Comparison of ENCODE assay signal across 9 mouse cellular contexts in the genomic region with DNA sequence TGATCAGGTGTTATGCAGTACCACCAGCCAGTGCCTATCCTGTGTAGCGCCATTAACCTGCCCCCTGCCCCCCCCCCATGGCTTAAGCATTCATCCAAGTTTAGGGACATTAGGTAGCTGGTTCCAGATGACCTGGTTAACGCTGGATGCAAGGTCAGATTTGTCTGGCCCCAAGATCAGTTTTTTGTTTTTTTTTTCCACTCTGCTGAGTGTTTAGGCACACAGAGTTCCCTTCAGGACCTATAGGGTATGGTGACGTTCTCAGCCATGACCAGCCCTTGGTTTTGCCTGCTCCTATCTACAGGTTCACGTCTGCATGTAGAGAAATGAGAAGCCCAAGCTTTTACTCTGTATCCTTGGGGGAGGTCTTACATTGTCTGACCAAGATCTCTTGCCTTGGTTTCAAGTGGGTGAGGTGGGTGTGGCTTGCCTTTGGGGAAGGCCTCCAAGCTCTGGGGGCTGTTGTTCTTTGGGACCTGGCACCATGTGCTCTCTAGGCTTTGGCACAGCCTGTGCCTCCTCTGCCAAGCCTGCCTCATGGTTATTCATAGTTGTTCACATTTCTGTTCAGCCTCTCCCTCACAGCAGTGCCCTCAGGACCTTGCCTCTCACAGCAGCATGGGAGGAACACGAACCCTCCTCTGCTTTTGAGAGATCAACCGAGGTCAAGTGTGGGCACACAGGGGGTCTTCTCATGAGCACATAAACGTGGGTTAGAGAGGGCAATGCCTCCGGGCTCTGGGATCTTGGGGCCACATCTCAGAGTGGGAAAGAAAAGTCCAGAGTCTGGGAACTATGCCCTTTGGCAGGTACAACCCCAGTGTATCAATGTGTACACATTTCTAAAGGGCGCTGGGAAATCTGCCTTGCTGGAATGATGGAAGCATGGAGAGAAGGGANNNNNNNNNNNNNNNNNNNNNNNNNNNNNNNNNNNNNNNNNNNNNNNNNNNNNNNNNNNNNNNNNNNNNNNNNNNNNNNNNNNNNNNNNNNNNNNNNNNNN.
DNase-seq lines count a peak whose midpoint lies in the region; ATAC-seq and TF ChIP-seq lines count a peak whose summit lies in the region.
"Had no signal": no experiment of that assay in that cellular context is flagged by ENCODE, and none has a peak within 500 bp of the region (broad histone marks: within the 10 kb centered on the region; RNA-seq: fewer than 3 reads in every experiment).

No protein-coding gene starts in this region.

- no peak for ATAC-seq in heart, embryonic 12.5 days (ENCODE audit: insufficient number of reproducible peaks, low FRiP score)
- peak; percentile 97 for ATAC-seq in forebrain, embryonic 16.5 days
- ATAC-seq in midbrain, postnatal 0 days (ENCODE audit: low FRiP score): peak; percentile 84
- ATAC-seq in intestine, postnatal 0 days: no peak

- H3K4me3 ChIP-seq in heart, embryonic 12.5 days: no peak overlapping the region
- no peak overlapping the region for H3K4me3 ChIP-seq in forebrain, embryonic 16.5 days (replicated peaks; ENCODE audit: low read length)
- no peak overlapping the region for H3K4me3 ChIP-seq in midbrain, postnatal 0 days (ENCODE audit: low read depth, low read length)
- no peak overlapping the region for H3K4me3 ChIP-seq in intestine, postnatal 0 days (ENCODE audit: low read depth, low read length)
- H3K4me3 ChIP-seq: embryonic facial prominence, embryonic 13.5 days had no signal

- TF ChIP-seq CTCF in midbrain, postnatal 0 days (IDR thresholded peaks at IDR 0.05): no peak
- no peak for TF ChIP-seq CTCF in intestine, postnatal 0 days (IDR thresholded peaks at IDR 0.05; ENCODE audit: low read depth)

- H3K9ac ChIP-seq in heart, embryonic 12.5 days: no peak overlapping the region
- H3K9ac ChIP-seq in forebrain, embryonic 16.5 days (replicated peaks; ENCODE audit: low read depth, low read length): no peak overlapping the region
- no peak overlapping the region for H3K9ac ChIP-seq in midbrain, postnatal 0 days (replicated peaks; ENCODE audit: low read length, poor library complexity, severe bottlenecking)
- H3K9ac ChIP-seq in intestine, postnatal 0 days (ENCODE audit: low read depth, low read length): no peak overlapping the region
- H3K9ac ChIP-seq: embryonic facial prominence, embryonic 13.5 days had no signal

- 70% methylated on average over 9 of the region's 9 CpGs for WGBS in heart, embryonic 12.5 days
- 52% methylated on average over 9 of the region's 9 CpGs for WGBS in forebrain, embryonic 16.5 days
- WGBS in midbrain, postnatal 0 days: 67% methylated on average over 9 of the region's 9 CpGs
- 80% methylated on average over 9 of the region's 9 CpGs for WGBS in intestine, postnatal 0 days

- no peaks in the 10 kb centered on the region for H3K9me3 ChIP-seq in heart, embryonic 12.5 days (replicated peaks)
- no peaks in the 10 kb centered on the region for H3K9me3 ChIP-seq in forebrain, embryonic 16.5 days (ENCODE audit: control insufficient read depth, low read length)
- H3K9me3 ChIP-seq in midbrain, postnatal 0 days (ENCODE audit: low read length): no peaks in the 10 kb centered on the region
- no peaks in the 10 kb centered on the region for H3K9me3 ChIP-seq in intestine, postnatal 0 days (ENCODE audit: control insufficient read depth)
- H3K9me3 ChIP-seq: embryonic facial prominence, embryonic 13.5 days had no signal

- no peaks in the 10 kb centered on the region for H3K36me3 ChIP-seq in heart, embryonic 12.5 days
- H3K36me3 ChIP-seq in forebrain, embryonic 16.5 days (ENCODE audit: control insufficient read depth, insufficient read depth): no peaks in the 10 kb centered on the region
- H3K36me3 ChIP-seq in midbrain, postnatal 0 days (ENCODE audit: insufficient read depth, low read length): no peaks in the 10 kb centered on the region
- no peaks in the 10 kb centered on the region for H3K36me3 ChIP-seq in intestine, postnatal 0 days (ENCODE audit: control insufficient read depth, insufficient read depth)
- H3K36me3 ChIP-seq: embryonic facial prominence, embryonic 13.5 days had no signal

- H3K4me2 ChIP-seq in heart, embryonic 12.5 days: no peak overlapping the region
- no peak overlapping the region for H3K4me2 ChIP-seq in forebrain, embryonic 16.5 days (ENCODE audit: low read length)
- no peak overlapping the region for H3K4me2 ChIP-seq in midbrain, postnatal 0 days (ENCODE audit: low read depth, low read length, poor library complexity, severe bottlenecking)
- H3K4me2 ChIP-seq in intestine, postnatal 0 days (replicated peaks; ENCODE audit: low read depth): no peak overlapping the region
- H3K4me2 ChIP-seq: embryonic facial prominence, embryonic 13.5 days had no signal

- H3K4me1 ChIP-seq in heart, embryonic 12.5 days (replicated peaks): peaks cover 7% of the 10 kb centered on the region; the same call in 1 of the 2 replicates
- H3K4me1 ChIP-seq in forebrain, embryonic 16.5 days (replicated peaks; ENCODE audit: control insufficient read depth, insufficient read depth, low read length): peaks cover 26% of the 10 kb centered on the region
- peaks cover 13% of the 10 kb centered on the region; the same call in 1 of the 2 replicates for H3K4me1 ChIP-seq in midbrain, postnatal 0 days (ENCODE audit: insufficient read depth, low read length)
- no peaks in the 10 kb centered on the region for H3K4me1 ChIP-seq in intestine, postnatal 0 days (replicated peaks; ENCODE audit: control insufficient read depth, insufficient read depth, low read length)

- DNase-seq in heart, adult 8-10 months (ENCODE audit: low spot score): peak; percentile 25
- DNase-seq in layer of hippocampus, adult 18-20 months (ENCODE audit: low spot score in 2 of 2): peak; percentile 62 to 87
- peak; percentile 82 for DNase-seq in midbrain, postnatal 0 days (ENCODE audit: low spot score)
- no peak for DNase-seq in lung, postnatal 36 days
- DNase-seq in ovary, postnatal 10 days (ENCODE audit: low spot score): no peak

- 0 out of 2 replicates have a peak, but pooled peaks cover 3% of the 10 kb centered on the region for H3K27me3 ChIP-seq in heart, embryonic 12.5 days (replicated peaks)
- H3K27me3 ChIP-seq in forebrain, embryonic 16.5 days (replicated peaks; ENCODE audit: control insufficient read depth, insufficient read depth, low read length): no peaks in the 10 kb centered on the region
- H3K27me3 ChIP-seq in midbrain, postnatal 0 days (ENCODE audit: insufficient read depth, low read length): no peaks in the 10 kb centered on the region
- H3K27me3 ChIP-seq in intestine, postnatal 0 days (replicated peaks; ENCODE audit: control insufficient read depth, insufficient read depth, low read length): no peaks in the 10 kb centered on the region

- H3K27ac ChIP-seq in heart, embryonic 12.5 days (ENCODE audit: poor library complexity, severe bottlenecking): no peak overlapping the region
- H3K27ac ChIP-seq in forebrain, embryonic 16.5 days (ENCODE audit: low read length): no peak overlapping the region
- H3K27ac ChIP-seq in midbrain, postnatal 0 days (ENCODE audit: low read depth, low read length): no peak overlapping the region
- H3K27ac ChIP-seq in intestine, postnatal 0 days (ENCODE audit: low read depth, low read length): no peak overlapping the region
- H3K27ac ChIP-seq: embryonic facial prominence, embryonic 13.5 days had no signal

Comparison
In these comparisons a context has a peak if more than half of its experiments do, and no peak if none do; other contexts are left out.
1. DNase-seq: peak in heart, adult 8-10 months (single experiment), layer of hippocampus, adult 18-20 months (2 of 2) and midbrain, postnatal 0 days (single experiment); none in lung, postnatal 36 days (single experiment) and ovary, postnatal 10 days (single experiment).
2. ATAC-seq: peak in forebrain, embryonic 16.5 days (single experiment) and midbrain, postnatal 0 days (single experiment); none in heart, embryonic 12.5 days (single experiment) and intestine, postnatal 0 days (single experiment).